Comparison of ENCODE assay signal across 15 mouse cellular contexts in the genomic region with DNA sequence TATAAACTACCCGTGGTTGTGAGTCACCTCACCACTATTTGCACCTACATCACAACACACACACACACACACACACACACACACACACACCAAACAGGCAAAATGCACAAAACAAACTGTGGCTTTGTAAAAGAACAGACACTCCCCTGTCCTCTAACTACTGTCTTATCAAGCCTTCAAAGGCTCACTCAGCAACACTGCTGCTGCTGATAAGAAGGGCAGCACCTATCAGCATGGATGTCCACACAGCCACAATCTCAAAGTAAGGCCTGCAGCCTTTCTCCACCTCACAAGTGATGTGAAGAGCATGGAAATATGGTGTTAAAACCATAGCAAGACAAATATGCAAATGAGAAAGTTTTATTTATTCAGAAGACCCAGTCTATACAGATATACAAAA. TPM values are rescaled to one million over a fixed set of nuclear protein-coding genes. Genes with fewer than 3 reads are reported as not detected.
A peak's percentile ranks its signal among the peaks of the same experiment; 100 is the strongest.
DNase-seq lines count a peak whose midpoint lies in the region; ATAC-seq and TF ChIP-seq lines count a peak whose summit lies in the region.
"Had no signal": no experiment of that assay in that cellular context is flagged by ENCODE, and none has a peak within 500 bp of the region (broad histone marks: within the 10 kb centered on the region; RNA-seq: fewer than 3 reads in every experiment).

No protein-coding gene starts in this region.

- 0 out of 2 replicates have a peak, but pooled peaks cover 3% of the 10 kb centered on the region for H3K9me3 ChIP-seq in G1E (replicated peaks)
- peaks cover 14% of the 10 kb centered on the region for H3K9me3 ChIP-seq in erythroblast, embryonic 14.5 days (ENCODE audit: control insufficient read depth, low read length)

- DNase-seq in heart, adult 11 months: peak; percentile 37
- no peak for DNase-seq in heart, postnatal 14 days
- peak; percentile 74 for DNase-seq in G1E (ENCODE audit: low spot score)
- no peak for DNase-seq in left cerebral cortex, adult 2 months (ENCODE audit: extremely low spot score in 1 of 2, low spot score in 2 of 2)
- no peak for DNase-seq in natural killer cell, adult 2 months (ENCODE audit: low spot score in 2 of 2)
- no peak for DNase-seq in layer of hippocampus, postnatal 25 days (ENCODE audit: extremely low spot score in 1 of 2, low spot score in 1 of 2)
- DNase-seq: cerebellum, postnatal 25 days; gastrocnemius, postnatal 36 days; kidney, adult 18-20 months; right cerebral cortex, postnatal 4 days; thymus, adult 2 months had no signal

- H3K4me3 ChIP-seq in G1E (ENCODE audit: low read depth, low read length): no peak overlapping the region
- peak overlapping the region; percentile 23 for H3K4me3 ChIP-seq in erythroblast, embryonic 14.5 days (replicated peaks)
- no peak overlapping the region for H3K4me3 ChIP-seq in left cerebral cortex, adult 2 months
- H3K4me3 ChIP-seq: hindbrain, embryonic 10.5 days; layer of hippocampus, adult 2 months had no signal

- no peak for TF ChIP-seq CTCF in G1E (IDR thresholded peaks at IDR 0.05; ENCODE audit: low read depth, low read length)
- no peak for TF ChIP-seq CTCF in left cerebral cortex, adult 2 months (IDR thresholded peaks at IDR 0.05)

- peaks cover 71% of the 10 kb centered on the region for H3K36me3 ChIP-seq in G1E (replicated peaks)
- H3K36me3 ChIP-seq in erythroblast, embryonic 14.5 days (ENCODE audit: control insufficient read depth): peaks cover 93% of the 10 kb centered on the region

- intact Hi-C loops in heart, postnatal 14 days (cut with DNase I): no loop called here
- intact Hi-C loops in left cerebral cortex, adult 2 months (cut with DNase I): no loop called here

- no peaks in the 10 kb centered on the region for H3K27me3 ChIP-seq in G1E (ENCODE audit: insufficient read depth, low read length)
- no peaks in the 10 kb centered on the region for H3K27me3 ChIP-seq in erythroblast, embryonic 14.5 days (ENCODE audit: control insufficient read depth)

- peaks cover 33% of the 10 kb centered on the region for H3K4me1 ChIP-seq in G1E (ENCODE audit: insufficient read depth, low read depth, low read length)
- H3K4me1 ChIP-seq in erythroblast, embryonic 14.5 days (ENCODE audit: control insufficient read depth): peaks cover 56% of the 10 kb centered on the region
- H3K4me1 ChIP-seq: hindbrain, embryonic 10.5 days had no signal

- ATAC-seq in G1E (ENCODE audit: extremely low read depth, insufficient number of reproducible peaks, low FRiP score, poor library complexity, severe bottlenecking): peak; percentile 100
- ATAC-seq in megakaryocyte, adult 5-6 weeks (ENCODE audit: poor library complexity, severe bottlenecking): peak; percentile 43; the same call in 1 of the 2 replicates

- no peak overlapping the region for H3K27ac ChIP-seq in left cerebral cortex, adult 2 months
- H3K27ac ChIP-seq: hindbrain, embryonic 10.5 days; layer of hippocampus, adult 2 months had no signal

RNA-seq across cellular contexts. Expression of a gene that starts 36.1 kb away (rescaled TPM):
- total RNA-seq in heart, postnatal 14 days (2021): 1 to 10 TPM; 1.5 to 2.0 TPM
- 92.5 and 119 TPM in 2 replicates for total RNA-seq in G1E (2014; fragmentation: Nextera tagmentation)
- total RNA-seq in G1E (2017): 109 and 142 TPM in 2 replicates
- polyA plus RNA-seq in G1E (2012): 6.6 and 11.2 TPM in 2 replicates
- polyA plus RNA-seq in erythroblast, embryonic 14.5 days (2012): 1.1 and 1.5 TPM in 2 replicates
- 28.1 and 30.4 TPM in 2 replicates for total RNA-seq in megakaryocyte, adult 5-6 weeks (2015)
- 66.9 and 71.0 TPM in 2 replicates for total RNA-seq in megakaryocyte, adult 5-6 weeks (2017)
- total RNA-seq in left cerebral cortex, adult 2 months (2021): 1 to 10 TPM; 4.9 to 6.8 TPM
- total RNA-seq in layer of hippocampus, postnatal 25 days (2021): 1 to 10 TPM; 5.1 to 5.4 TPM

RNA-seq across cellular contexts. Expression of a gene that starts 36.1 kb away (rescaled TPM):
- total RNA-seq in heart, postnatal 14 days (2021): 10 to 100 TPM; 16.3 to 20.0 TPM
- total RNA-seq in G1E (2014; fragmentation: Nextera tagmentation): 36.6 and 41.9 TPM in 2 replicates
- total RNA-seq in G1E (2017): 28.9 and 38.9 TPM in 2 replicates
- 3.3 and 3.5 TPM in 2 replicates for polyA plus RNA-seq in G1E (2012)
- 0.11 and 0.18 TPM in 2 replicates for polyA plus RNA-seq in erythroblast, embryonic 14.5 days (2012)
- 20.3 and 23.5 TPM in 2 replicates for total RNA-seq in megakaryocyte, adult 5-6 weeks (2015)
- 15.7 and 18.1 TPM in 2 replicates for total RNA-seq in megakaryocyte, adult 5-6 weeks (2017)
- 10 to 100 TPM; 11.7 to 14.6 TPM for total RNA-seq in left cerebral cortex, adult 2 months (2021)
- total RNA-seq in layer of hippocampus, postnatal 25 days (2021): 10 to 100 TPM; 11.1 TPM

RNA-seq across cellular contexts. Expression of a gene that starts 51.4 kb away (rescaled TPM):
- 1 to 10 TPM; 8.0 to 8.1 TPM for total RNA-seq in heart, postnatal 14 days (2021)
- 1.6 and 17.3 TPM in 2 replicates for total RNA-seq in G1E (2014; fragmentation: Nextera tagmentation)
- total RNA-seq in G1E (2017): 0.87 and 1.3 TPM in 2 replicates
- 0.27 and 0.43 TPM in 2 replicates for polyA plus RNA-seq in G1E (2012)
- 2.3 and 2.4 TPM in 2 replicates for polyA plus RNA-seq in erythroblast, embryonic 14.5 days (2012)
- total RNA-seq in megakaryocyte, adult 5-6 weeks (2015): 16.7 and 18.5 TPM in 2 replicates
- total RNA-seq in megakaryocyte, adult 5-6 weeks (2017): 9.4 and 10.2 TPM in 2 replicates
- 1 to 10 TPM; 1.2 to 1.9 TPM for total RNA-seq in left cerebral cortex, adult 2 months (2021)
- 1 to 10 TPM; 1.5 to 1.8 TPM for total RNA-seq in layer of hippocampus, postnatal 25 days (2021)

RNA-seq across cellular contexts. Expression of a gene that starts 57.5 kb away (rescaled TPM):
- 10 to 100 TPM; 36.9 to 40.7 TPM for total RNA-seq in heart, postnatal 14 days (2021)
- 134 and 139 TPM in 2 replicates for total RNA-seq in G1E (2014; fragmentation: Nextera tagmentation)
- 48.2 and 58.6 TPM in 2 replicates for total RNA-seq in G1E (2017)
- polyA plus RNA-seq in G1E (2012): 75.5 and 189 TPM in 2 replicates
- 6.5 and 10.4 TPM in 2 replicates for polyA plus RNA-seq in erythroblast, embryonic 14.5 days (2012)
- total RNA-seq in megakaryocyte, adult 5-6 weeks (2015): 65.7 and 68.3 TPM in 2 replicates
- 42.3 and 49.4 TPM in 2 replicates for total RNA-seq in megakaryocyte, adult 5-6 weeks (2017)
- total RNA-seq in left cerebral cortex, adult 2 months (2021): 10 to 100 TPM; 46.7 to 51.9 TPM
- total RNA-seq in layer of hippocampus, postnatal 25 days (2021): 10 to 100 TPM; 57.4 to 61.4 TPM

Comparison
In these comparisons a context has a peak if more than half of its experiments do, and no peak if none do; other contexts are left out.
1. DNase-seq: peak in heart, adult 11 months (single experiment) and G1E (single experiment); none in heart, postnatal 14 days (0 of 2), left cerebral cortex, adult 2 months (0 of 2), natural killer cell, adult 2 months (0 of 2) and layer of hippocampus, postnatal 25 days (0 of 2).